Comparison of ENCODE assay signal across 30 mouse cellular contexts in genomic region chr2:28818866-28819265, GRCm38 (mm10). TPM values are rescaled to one million over a fixed set of nuclear protein-coding genes. Genes with fewer than 3 reads are reported as not detected.
A peak's percentile ranks its signal among the peaks of the same experiment; 100 is the strongest.
DNase-seq lines count a peak whose midpoint lies in the region; ATAC-seq and TF ChIP-seq lines count a peak whose summit lies in the region.
"Had no signal": no experiment of that assay in that cellular context is flagged by ENCODE, and none has a peak within 500 bp of the region (broad histone marks: within the 10 kb centered on the region; RNA-seq: fewer than 3 reads in every experiment).

No protein-coding gene starts in this region.

- no peaks in the 10 kb centered on the region for H3K4me1 ChIP-seq in hindbrain, postnatal 0 days (ENCODE audit: insufficient read depth, low read length)
- H3K4me1 ChIP-seq in stomach, postnatal 0 days (replicated peaks; ENCODE audit: control insufficient read depth, insufficient read depth) = no peaks in the 10 kb centered on the region
- H3K4me1 ChIP-seq: embryonic facial prominence, embryonic 13.5 days; forebrain, embryonic 15.5 days; heart, embryonic 12.5 days; intestine, embryonic 15.5 days; limb, embryonic 10.5 days; limb, embryonic 15.5 days; liver, embryonic 13.5 days; midbrain, embryonic 13.5 days; neural tube, embryonic 13.5 days had no signal

- H3K27ac ChIP-seq in hindbrain, postnatal 0 days = no peak overlapping the region
- H3K27ac ChIP-seq in stomach, postnatal 0 days (replicated peaks) = no peak overlapping the region
- H3K27ac ChIP-seq: embryonic facial prominence, embryonic 13.5 days; forebrain, embryonic 10.5 days; forebrain, embryonic 15.5 days; intestine, embryonic 15.5 days; kidney, postnatal 0 days; limb, embryonic 10.5 days; limb, embryonic 15.5 days; liver, embryonic 13.5 days; midbrain, embryonic 13.5 days; neural tube, embryonic 13.5 days had no signal

- H3K36me3 ChIP-seq in hindbrain, postnatal 0 days (ENCODE audit: insufficient read depth, low read length) = peaks cover 5% of the 10 kb centered on the region; the same call in 1 of the 2 replicates
- no peaks in the 10 kb centered on the region for H3K36me3 ChIP-seq in stomach, postnatal 0 days (ENCODE audit: control insufficient read depth, insufficient read depth, low read length)
- H3K36me3 ChIP-seq: intestine, embryonic 15.5 days had no signal

- no peak overlapping the region for H3K9ac ChIP-seq in hindbrain, postnatal 0 days (replicated peaks; ENCODE audit: low read length)
- H3K9ac ChIP-seq in stomach, postnatal 0 days (ENCODE audit: low read length) = no peak overlapping the region
- H3K9ac ChIP-seq: embryonic facial prominence, embryonic 13.5 days; forebrain, embryonic 15.5 days; heart, embryonic 12.5 days; intestine, embryonic 15.5 days; limb, embryonic 15.5 days; liver, embryonic 13.5 days; midbrain, embryonic 13.5 days; neural tube, embryonic 13.5 days had no signal

- TF ChIP-seq EP300 in stomach, postnatal 0 days (optimal IDR thresholded peaks at IDR 0.05) = no peak

- no peak for TF ChIP-seq CTCF in hindbrain, postnatal 0 days (IDR thresholded peaks at IDR 0.05; ENCODE audit: low read depth)
- TF ChIP-seq CTCF in stomach, postnatal 0 days (IDR thresholded peaks at IDR 0.05; ENCODE audit: low read depth) = no peak

- no peak overlapping the region for H3K4me2 ChIP-seq in hindbrain, postnatal 0 days (ENCODE audit: low read depth, low read length)
- H3K4me2 ChIP-seq in stomach, postnatal 0 days (replicated peaks; ENCODE audit: low read depth) = no peak overlapping the region
- H3K4me2 ChIP-seq: embryonic facial prominence, embryonic 13.5 days; forebrain, embryonic 15.5 days; heart, embryonic 12.5 days; intestine, embryonic 15.5 days; limb, embryonic 15.5 days; liver, embryonic 13.5 days; midbrain, embryonic 13.5 days; neural tube, embryonic 13.5 days had no signal

- no peak overlapping the region for H3K4me3 ChIP-seq in hindbrain, postnatal 0 days (ENCODE audit: low read length)
- H3K4me3 ChIP-seq in stomach, postnatal 0 days (ENCODE audit: low read depth, low read length) = no peak overlapping the region
- H3K4me3 ChIP-seq: embryonic facial prominence, embryonic 13.5 days; forebrain, embryonic 10.5 days; forebrain, embryonic 15.5 days; heart, embryonic 12.5 days; intestine, embryonic 15.5 days; limb, embryonic 10.5 days; limb, embryonic 15.5 days; liver, embryonic 13.5 days; midbrain, embryonic 13.5 days; neural tube, embryonic 13.5 days had no signal

- H3K27me3 ChIP-seq in hindbrain, postnatal 0 days (ENCODE audit: insufficient read depth, low read length) = no peaks in the 10 kb centered on the region
- H3K27me3 ChIP-seq in stomach, postnatal 0 days (ENCODE audit: control insufficient read depth, insufficient read depth, low read length) = no peaks in the 10 kb centered on the region
- H3K27me3 ChIP-seq: embryonic facial prominence, embryonic 13.5 days; forebrain, embryonic 15.5 days; heart, embryonic 12.5 days; intestine, embryonic 15.5 days; limb, embryonic 15.5 days; liver, embryonic 13.5 days; midbrain, embryonic 13.5 days; neural tube, embryonic 13.5 days; Patski had no signal

- ATAC-seq in hindbrain, postnatal 0 days = no peak
- no peak for ATAC-seq in stomach, postnatal 0 days (ENCODE audit: low FRiP score, low TSS enrichment)
- ATAC-seq: forebrain, embryonic 15.5 days; hindbrain, embryonic 16.5 days; intestine, embryonic 15.5 days; lung, postnatal 0 days; midbrain, embryonic 13.5 days; Patski had no signal

- intact Hi-C loops in heart, postnatal 10 days (cut with DNase I) = no loop called here
- intact Hi-C loops in heart, postnatal 25 days (cut with DNase I) = no loop called here

- 83% methylated on average over 4 of the region's 4 CpGs for WGBS in hindbrain, postnatal 0 days
- WGBS in stomach, postnatal 0 days = 61% methylated on average over 4 of the region's 4 CpGs

- H3K9me3 ChIP-seq in hindbrain, postnatal 0 days (ENCODE audit: low read length) = no peaks in the 10 kb centered on the region
- no peaks in the 10 kb centered on the region for H3K9me3 ChIP-seq in stomach, postnatal 0 days (ENCODE audit: control insufficient read depth, low read length)
- H3K9me3 ChIP-seq: embryonic facial prominence, embryonic 13.5 days; forebrain, embryonic 10.5 days; forebrain, embryonic 15.5 days; heart, embryonic 12.5 days; intestine, embryonic 15.5 days; limb, embryonic 10.5 days; limb, embryonic 15.5 days; liver, embryonic 13.5 days; midbrain, embryonic 13.5 days; neural tube, embryonic 13.5 days had no signal

- peak; percentile 16 to 24 for DNase-seq in heart, postnatal 10 days
- no peak for DNase-seq in heart, postnatal 25 days (ENCODE audit: low spot score)
- peak; percentile 24 to 29 for DNase-seq in kidney, postnatal 36 days
- no peak for DNase-seq in kidney, adult 11 months
- DNase-seq in layer of hippocampus, adult 8-10 months (ENCODE audit: low spot score in 2 of 2) = peak; percentile 12 to 28
- peak; percentile 12 to 20 for DNase-seq in layer of hippocampus, postnatal 36 days
- DNase-seq in hindbrain, postnatal 0 days (ENCODE audit: low spot score) = no peak
- no peak for DNase-seq in stomach, postnatal 0 days (ENCODE audit: low spot score)
- DNase-seq: adrenal gland, postnatal 10 days; cerebellum, adult 11-12 months; cerebellum, adult 9-11 months; gastrocnemius, postnatal 25 days; heart, adult 18-20 months; liver, embryonic 13.5 days; lung, adult 18-20 months; lung, postnatal 4 days; thymus, postnatal 4 days had no signal

RNA-seq across cellular contexts. Expression of gene Gtf3c4, which starts 21.3 kb away (rescaled TPM):
- total RNA-seq in heart, postnatal 10 days (2021) = 10 to 100 TPM; 21.9 to 27.2 TPM
- 10 to 100 TPM; 18.7 to 20.3 TPM for total RNA-seq in heart, postnatal 25 days (2021)
- 10 to 100 TPM; 31.6 to 35.1 (median 32.8) TPM for total RNA-seq in layer of hippocampus, adult 8-10 months (2022)
- 10 to 100 TPM; 34.5 to 40.0 TPM for total RNA-seq in layer of hippocampus, postnatal 36 days (2021)
- total RNA-seq in hindbrain, postnatal 0 days (2014; rRNA removed) = 64.3 and 111 TPM in 2 replicates
- polyA plus RNA-seq in hindbrain, postnatal 0 days (2015; fragmentation: Nextera tagmentation; extraction: Ambion mirVana) = 12.8 and 14.5 TPM in 2 replicates
- polyA plus RNA-seq in stomach, postnatal 0 days (2015; fragmentation: Nextera tagmentation; extraction: Ambion mirVana) = 3.3 and 3.9 TPM in 2 replicates

RNA-seq across cellular contexts. Expression of gene Ddx31, which starts 21.3 kb away (rescaled TPM):
- total RNA-seq in heart, postnatal 10 days (2021) = 1 to 10 TPM; 3.9 to 5.0 TPM
- 1 to 10 TPM; 2.7 to 3.4 TPM for total RNA-seq in heart, postnatal 25 days (2021)
- 10 to 100 TPM in 2 of 4 experiments, 1 to 10 TPM in 2; 6.0 to 13.3 (median 11.1) TPM for total RNA-seq in layer of hippocampus, adult 8-10 months (2022)
- total RNA-seq in layer of hippocampus, postnatal 36 days (2021) = 1 to 10 TPM; 7.7 to 9.0 TPM
- 17.4 and 18.6 TPM in 2 replicates for total RNA-seq in hindbrain, postnatal 0 days (2014; rRNA removed)
- polyA plus RNA-seq in hindbrain, postnatal 0 days (2015; fragmentation: Nextera tagmentation; extraction: Ambion mirVana) = 10.2 and 11.0 TPM in 2 replicates
- 5.1 and 5.8 TPM in 2 replicates for polyA plus RNA-seq in stomach, postnatal 0 days (2015; fragmentation: Nextera tagmentation; extraction: Ambion mirVana)

Comparison
In these comparisons a context has a peak if more than half of its experiments do, and no peak if none do; other contexts are left out.
1. DNase-seq: peak in heart, postnatal 10 days (2 of 2), kidney, postnatal 36 days (2 of 2), layer of hippocampus, adult 8-10 months (2 of 2) and layer of hippocampus, postnatal 36 days (2 of 2); none in heart, postnatal 25 days (single experiment), kidney, adult 11 months (single experiment), hindbrain, postnatal 0 days (single experiment) and stomach, postnatal 0 days (single experiment).